Mouse (Mus musculus): ENCODE data around the gene Arhgef39.
A peak's percentile ranks its signal among the peaks of the same experiment; 100 is the strongest.
"Not testable (repeated sequence)": the region's sequence is repeated elsewhere in the genome, so short reads cannot be mapped to it uniquely, and the experiment has no call there.

The Arhgef39 gene

DNA sequence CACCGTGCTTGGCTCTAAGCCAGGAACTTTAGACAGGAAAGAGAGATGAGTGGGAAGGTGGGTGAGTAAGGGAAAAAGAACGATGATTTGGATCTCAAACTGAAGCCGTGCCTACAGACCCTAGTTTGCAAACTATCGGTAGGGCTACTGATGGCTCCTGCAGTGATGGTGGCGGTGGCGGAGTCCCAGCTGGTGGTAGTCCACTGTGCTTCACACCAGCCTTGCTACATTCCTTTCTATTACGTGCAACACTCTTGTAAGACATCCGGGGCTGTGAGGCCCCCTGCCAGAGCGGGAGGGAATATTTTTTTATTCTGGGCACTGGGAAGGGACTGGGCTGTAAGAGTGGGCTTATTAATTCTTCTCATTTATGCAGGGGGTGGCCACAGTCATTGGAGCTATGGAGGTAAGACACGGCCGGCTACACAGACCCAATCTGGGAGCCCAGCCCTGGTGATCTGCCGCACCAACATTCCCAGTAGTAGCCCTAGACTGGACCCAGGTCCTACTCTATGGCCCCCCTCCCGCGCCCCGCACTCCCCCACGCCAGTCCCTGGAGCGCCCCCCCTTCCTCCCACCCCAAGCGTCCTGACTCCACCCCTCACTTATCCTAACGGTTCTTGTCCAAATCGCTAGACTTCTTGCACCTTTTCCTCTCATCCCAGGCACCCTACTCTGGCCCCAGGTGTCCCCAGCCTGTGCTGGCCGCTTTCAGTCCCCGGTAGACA lies 8.6 kb upstream of the Arhgef39 start:
- no peak for DNase-seq (ENCODE audit: low spot score)

DNA sequence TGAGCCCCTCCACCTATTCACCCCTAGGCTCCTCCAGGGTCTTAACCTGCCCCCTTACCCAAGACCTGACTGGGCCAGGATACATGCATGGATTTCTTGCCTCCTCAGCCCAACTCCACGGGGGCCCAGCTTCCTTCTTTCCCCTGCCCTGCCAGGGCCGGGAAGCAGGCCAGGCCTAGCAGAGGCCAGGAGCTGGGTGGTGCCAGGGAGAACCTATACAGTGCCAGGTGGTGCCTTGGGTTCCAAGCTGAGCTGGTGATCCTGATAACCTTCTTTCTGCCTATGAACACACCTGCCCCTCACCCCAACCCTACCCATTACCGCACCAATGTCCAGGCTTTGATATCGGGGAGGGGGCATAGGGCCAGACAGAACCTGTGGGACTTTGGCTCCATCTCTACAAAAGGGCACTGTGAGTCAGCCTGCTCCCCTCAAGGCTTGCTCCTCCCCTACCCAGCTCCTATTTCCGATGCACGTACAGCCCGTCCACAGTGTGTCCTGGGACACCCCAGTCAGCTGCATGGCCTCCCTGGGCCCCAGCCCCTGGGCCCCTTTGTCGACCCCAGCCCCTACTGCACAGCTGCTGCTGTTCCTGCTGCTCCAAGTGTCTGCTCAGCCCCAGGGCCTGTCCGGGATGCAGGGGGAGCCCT lies 7.2 kb upstream of the Arhgef39 start, which contains the start of gene Car9:
Gene Car9 (plus strand): TSS at position 431 of the 650 bp plus-strand sequence.
- no peak for DNase-seq (ENCODE audit: low spot score)

DNA sequence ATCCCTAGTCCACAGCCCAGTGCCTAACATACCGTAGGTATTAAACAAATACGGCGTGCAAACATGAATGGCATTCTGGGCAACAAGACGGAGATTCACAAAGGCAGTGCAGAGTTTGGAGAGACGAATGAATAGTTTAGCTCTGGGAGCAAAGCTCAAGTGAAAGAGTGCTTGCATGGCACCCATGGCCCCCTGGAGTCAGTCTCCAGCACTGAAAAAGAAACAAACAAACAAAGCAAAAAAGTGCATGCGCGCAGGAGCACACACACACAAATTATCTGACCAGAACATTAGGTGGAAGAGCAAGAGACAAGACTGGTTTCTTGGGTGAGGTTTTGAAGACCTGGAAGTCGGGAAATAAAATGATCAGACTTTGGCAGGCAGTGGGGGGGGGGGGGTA lies 6.6 kb upstream of the Arhgef39 start:
- DNase-seq (ENCODE audit: low spot score) = no peak

DNA sequence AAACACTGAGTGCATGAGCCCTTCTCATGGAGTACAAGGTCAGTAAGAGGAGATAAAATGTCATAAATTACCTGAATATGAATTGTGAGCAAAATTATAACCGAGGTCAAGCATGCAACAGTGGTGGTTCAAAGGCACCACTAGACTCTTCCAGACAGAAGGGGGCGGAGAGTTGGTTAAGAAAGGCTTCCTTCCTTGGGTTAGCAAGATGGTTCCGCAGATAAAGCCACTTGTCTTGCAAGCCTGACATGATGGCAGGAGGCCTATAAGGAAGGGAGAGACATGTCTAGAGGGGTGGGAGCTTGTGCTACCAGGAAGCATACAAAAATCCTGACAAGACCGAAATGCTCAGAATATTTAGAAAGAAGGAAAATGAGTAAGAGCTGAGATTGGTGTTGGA lies 4.8 kb upstream of the Arhgef39 start:
- no peak for DNase-seq (ENCODE audit: low spot score)

DNA sequence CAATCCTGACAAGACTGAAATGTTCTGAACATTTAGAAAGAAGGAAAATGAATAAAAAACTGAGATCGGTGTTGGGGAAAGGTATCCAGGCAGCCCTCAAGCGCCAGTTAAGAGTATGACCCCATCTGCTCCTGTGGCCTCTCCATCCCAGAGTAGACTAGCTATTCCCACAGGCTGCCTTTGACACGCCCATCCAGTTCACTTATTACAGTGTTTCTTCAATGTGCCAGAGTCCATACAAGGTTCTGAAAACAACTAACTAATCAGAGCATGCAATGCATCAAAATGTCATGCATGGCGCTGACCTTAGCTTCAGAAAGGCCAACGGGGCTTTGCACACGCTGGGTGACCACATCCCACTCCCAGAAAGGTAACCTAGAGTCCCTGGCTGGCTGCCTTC lies 4.0 kb upstream of the Arhgef39 start:
- DNase-seq (ENCODE audit: low spot score) = no peak

DNA sequence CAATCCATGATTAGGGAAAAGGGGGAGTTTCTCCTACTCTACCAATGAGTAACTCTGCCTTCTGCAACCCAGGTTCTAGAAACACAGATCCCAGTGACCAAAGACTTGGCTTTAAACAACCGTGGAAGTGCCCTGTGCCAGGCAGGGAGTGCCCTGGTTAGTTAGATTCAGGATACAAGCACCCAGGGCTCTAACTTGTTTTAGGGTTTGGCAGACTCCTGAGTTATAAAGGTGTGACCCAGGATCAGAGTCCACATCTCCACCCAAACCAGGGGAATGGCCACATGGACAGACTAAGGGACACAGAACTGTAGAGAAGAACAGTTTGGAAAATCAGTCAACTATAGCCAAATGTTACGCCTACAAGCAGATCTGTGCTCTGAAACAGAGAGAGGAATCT lies 3.5 kb upstream of the Arhgef39 start:
- no peak for DNase-seq (ENCODE audit: low spot score)

DNA sequence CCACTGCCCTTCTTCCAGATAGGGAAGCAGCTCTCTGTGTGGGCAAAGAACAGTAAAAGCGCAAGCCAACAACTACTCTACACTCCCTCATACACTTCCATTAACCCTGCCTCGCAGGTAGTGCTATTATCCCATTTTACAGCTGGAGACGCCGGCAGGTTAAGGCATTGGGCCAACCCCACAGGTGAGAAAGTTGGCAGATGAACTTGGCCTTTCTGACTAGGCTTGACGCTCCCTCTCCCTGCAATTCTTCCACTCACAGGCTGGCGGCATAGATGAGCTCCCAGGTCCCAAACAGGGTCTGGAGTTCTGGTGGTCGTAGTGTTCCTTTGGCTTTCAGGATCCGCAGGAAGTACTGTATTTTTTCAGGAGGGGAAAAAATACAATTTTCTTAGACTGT lies 512 bp downstream of the Arhgef39 start:
- no peak for DNase-seq (ENCODE audit: low spot score)

DNA sequence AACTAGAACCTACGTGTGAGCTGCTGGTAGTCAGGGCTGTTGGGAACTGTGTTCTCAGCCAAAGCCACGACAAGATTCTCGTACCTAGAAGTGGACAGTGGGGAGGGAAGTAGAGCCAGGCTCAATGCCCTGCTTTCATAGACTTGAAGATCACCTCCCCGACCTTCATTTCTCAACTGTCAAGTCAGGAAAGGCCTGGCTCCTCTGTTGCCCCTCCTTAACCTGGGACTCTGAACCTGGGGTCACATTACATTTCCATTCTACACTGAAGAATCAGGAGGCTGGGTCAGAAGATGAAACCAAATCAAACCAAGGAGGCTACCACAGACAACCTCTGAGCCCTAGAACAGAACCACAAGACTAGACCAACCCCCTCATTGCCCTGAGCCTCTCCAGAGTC lies 1.5 kb downstream of the Arhgef39 start:
- no peak for DNase-seq (ENCODE audit: low spot score)

DNA sequence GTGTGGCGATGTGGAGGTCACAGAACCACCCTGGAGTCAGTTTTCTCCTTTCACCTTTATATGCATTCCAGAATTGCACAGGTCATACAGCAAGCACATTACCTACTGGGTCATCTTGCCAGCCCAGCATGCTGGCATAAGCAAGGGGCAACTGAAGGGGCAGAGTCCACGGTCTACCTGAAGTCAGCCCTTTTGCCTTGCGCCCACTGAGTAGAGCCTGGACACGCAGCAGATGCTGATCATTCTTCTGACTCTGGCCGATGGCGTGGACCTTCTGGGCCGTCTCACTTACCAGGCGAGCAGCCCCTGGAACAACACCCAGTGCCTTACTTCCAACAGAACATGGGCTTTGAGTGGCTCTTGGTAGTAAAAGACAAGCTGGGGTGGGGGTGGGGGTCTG lies 2.1 kb downstream of the Arhgef39 start:
- DNase-seq (ENCODE audit: low spot score) = no peak

DNA sequence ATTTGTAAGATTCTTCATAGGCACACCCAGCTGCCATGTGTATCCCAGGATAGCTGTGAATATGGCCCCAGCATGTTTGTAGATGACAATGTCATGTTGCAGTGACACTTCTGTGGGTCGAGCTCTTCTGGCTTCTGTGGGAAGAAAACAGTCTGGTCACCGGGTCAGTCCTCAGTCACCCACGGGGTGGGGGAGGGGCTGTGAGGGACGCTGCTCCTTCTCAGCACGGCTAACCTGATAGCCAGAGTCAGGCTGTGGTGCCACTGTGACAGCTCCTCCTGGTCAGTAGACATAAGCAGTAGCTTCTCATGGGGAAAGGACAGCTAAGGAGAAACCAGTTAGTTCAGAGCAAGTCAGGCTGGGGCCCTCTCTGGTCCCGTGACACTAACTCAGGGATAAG lies 2.9 kb downstream of the Arhgef39 start:
- DNase-seq (ENCODE audit: low spot score) = no peak

DNA sequence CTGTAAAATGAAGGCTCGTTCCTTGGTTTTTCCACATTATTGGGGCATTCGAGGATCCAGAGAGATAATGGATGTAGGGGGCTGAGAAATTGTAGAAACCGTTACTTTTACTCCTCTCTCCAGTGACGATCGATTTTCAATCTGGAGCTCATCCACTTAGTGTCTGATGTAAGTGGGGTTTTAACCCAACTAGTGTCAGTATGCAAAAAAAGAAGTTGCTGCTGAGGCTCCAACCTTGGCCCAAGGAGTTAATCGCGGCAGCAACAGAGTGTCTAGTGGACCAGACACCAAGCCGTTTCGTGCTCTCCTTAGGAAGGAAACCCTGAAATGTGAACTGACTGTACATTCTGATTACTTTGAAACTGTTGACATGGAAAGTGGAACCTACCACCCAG lies 5.7 kb downstream of the Arhgef39 start:
- DNase-seq (ENCODE audit: low spot score) = no peak

DNA sequence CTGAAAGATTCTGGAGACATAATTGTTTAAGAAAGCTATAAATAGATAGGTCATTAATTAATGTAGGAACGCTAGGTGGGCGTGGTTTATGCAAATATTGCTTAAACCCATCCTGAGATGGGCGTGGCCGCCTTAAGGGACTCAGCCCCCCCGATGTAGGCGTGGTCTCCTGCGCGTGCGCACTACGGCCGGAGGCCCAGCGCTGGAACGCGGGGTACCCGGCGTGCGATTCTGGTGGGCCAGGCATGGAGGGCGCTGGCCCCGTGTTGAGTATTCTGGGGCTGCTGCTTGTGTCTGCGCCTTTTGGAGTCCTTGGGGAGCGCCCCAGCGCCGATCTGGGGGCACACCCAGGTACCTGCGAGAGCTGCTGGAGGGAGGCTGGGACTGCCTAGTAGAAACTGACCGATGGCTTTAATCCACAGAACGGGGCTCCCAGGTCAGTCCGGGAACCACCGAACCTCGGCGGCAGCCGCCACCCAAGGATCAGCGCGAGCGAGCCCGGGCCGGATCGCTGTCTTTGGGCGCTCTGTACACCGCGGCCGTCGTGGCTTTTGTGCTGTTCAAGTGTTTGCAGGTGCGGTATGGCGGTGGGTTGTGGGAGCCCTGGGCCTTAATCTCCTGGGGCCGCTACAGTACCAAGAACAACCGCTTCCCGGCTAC lies 6.2 kb downstream of the Arhgef39 start:
- peak; percentile 95 for DNase-seq (ENCODE audit: low spot score)

DNA sequence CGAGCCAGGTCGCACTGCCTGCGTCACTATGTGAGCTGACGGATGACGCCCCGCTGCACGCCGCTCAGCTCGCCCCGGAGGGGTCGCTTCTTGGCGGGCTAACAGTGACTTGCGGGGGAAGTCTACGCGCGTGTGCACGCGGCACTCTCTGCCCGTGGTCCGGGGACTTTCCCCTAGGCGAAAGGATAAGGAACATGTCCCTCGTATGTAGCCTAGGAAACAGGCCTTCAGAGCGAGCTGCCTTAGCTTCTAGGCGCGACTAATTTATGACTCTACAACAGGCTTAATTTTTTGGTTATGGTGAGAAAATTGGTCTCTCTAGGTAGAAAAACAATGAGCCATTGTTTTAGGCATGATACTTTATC lies 6.7 kb downstream of the Arhgef39 start, which contains the start of gene Ccdc107:
Gene Ccdc107 (plus strand): TSS at position 80 of the 365 bp plus-strand sequence.
- peak; percentile 96 for DNase-seq (ENCODE audit: low spot score)

DNA sequence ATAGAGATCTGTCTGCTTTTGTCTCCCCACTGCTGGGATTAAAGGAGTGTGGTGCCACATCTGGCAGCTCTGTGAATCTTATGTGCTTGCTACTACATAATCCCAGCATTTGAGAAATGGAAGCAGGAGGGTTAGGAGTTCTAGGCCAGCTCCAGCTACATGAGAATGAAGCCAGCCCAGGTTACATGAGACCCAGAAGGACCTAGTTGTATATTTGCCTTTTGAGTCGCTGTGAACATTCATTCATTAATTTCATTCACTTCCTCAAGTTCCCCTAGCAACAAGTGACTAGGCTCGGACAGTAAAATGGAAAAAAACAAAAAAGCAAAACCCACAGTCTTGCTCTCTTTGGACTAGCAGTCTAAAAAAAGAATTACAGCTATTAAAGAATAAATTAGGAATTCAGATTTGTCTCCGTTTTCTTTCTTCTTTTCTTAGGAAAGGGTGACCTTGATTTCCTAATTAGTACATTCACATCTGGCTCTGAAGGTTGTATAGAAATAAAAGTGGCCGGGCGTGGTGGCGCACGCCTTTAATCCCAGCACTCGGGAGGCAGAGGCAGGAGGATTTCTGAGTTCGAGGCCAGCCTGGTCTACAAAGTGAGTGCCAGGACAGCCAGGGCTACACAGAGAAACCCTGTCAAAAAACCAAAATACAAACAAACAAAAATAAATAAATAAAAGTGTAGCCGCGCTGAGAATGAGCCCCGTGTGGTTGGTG lies 7.2 kb downstream of the Arhgef39 start:
- no peak for DNase-seq (ENCODE audit: low spot score)

DNA sequence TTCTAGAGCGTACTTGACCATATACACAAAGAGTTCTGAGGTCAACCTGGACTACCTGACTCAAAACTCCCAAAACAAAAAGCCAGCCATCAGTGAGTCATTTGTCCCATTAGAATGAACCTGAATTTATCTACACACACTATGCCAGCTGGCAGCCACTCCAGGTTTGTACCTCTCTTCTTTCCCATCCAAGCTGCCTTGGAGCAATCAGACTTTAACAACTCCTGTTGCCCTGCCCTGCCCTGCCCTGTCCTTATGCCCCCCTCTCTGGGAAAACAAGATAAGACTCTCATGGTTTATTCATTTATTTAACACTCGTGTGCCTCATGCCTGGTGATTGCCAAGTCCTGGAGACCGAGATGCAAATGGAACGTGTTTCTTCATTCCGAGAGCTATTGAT lies 8.7 kb downstream of the Arhgef39 start:
- DNase-seq (ENCODE audit: low spot score) = no peak

DNA sequence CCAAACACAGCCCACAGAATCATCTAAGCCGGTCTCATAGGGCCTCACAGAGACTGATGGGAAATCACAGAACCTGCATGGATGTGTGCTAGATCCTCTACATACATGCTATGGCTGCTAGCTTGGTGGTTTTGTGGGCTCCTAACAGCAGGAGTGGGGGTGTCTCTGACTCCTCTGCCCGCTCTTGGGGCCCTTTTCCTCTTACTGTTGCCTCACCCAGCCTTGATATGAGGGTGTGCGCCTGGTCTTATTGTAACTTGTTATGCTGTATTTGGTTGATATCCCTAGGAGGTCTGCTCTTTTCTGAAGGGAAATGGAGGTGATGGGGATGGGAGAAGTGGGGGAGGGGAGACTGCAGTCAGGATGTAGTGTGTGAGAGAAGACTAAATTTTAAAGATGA lies 9.9 kb downstream of the Arhgef39 start:
- DNase-seq (ENCODE audit: low spot score) = no peak

DNA sequence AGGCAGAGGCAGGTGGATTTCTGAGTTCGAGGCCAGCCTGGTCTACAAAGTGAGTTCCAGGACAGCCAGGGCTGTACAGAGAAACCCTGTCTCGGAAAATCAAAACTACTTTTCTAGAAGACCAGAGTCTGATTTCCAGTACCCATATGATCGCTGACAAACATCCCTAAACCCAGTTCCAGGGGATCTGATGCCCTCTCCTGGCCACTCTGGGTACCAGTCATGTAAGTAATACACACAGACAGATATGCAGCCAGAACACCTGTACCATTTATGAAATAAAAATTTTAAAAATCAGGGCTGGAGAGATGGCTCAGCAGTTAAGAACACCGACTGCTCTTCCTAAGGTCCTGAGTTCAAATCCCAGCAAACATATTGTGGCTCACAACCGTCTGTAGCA lies 13.8 kb downstream of the Arhgef39 start:
- DNase-seq (ENCODE audit: low spot score) = not testable (repeated sequence)

DNA sequence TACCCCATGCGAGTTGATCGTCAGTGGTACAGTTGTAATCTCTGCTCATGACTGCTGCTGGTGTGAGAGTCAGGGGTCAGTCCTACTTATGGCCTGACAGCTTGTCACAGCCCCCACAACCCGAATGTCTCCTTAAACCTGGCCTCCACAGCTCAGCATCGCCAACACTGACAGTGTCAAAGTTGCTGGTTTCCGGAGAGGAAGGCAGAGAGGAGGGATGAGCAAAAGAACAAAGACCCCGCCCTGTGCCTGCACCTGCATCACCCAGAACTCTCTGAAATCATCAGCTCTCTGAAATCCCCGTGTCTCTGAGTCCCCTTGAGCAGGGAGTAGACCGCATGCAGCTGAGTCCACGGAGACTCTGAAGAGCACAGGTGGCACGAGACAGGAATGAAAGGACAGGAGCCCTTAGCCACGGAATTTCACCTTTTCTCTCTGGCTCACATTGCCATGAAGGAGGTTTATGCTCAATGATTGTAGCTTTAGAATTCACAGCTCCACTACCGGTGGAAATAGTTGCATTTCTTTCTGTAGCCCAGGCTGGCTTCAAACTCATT lies 15.9 kb downstream of the Arhgef39 start, which contains the start of gene Sit1:
Gene Sit1 (minus strand): TSS at position 200 of the 557 bp plus-strand sequence.
- no peak for DNase-seq (ENCODE audit: low spot score)

DNA sequence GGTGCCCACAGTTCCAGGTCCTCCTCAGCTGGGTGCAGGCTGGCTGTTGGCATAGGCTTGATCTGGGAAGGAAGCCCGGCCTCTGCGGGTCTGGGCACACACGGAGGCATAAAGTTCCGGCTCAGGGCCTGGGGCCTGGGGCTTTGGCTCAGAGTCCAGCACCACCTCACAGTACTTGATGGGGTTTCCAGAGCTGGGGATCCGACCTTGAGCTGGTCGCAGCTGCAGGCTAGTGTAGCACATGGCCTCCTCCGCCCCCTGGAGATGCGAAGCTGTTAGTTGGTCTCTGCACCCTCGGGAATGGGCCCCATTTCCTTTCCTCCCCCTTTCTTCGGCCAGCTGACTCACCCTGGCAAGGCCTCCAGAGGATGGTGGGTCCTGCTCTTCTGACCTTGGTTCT lies 16.9 kb downstream of the Arhgef39 start:
- no peak for DNase-seq (ENCODE audit: low spot score)

DNA sequence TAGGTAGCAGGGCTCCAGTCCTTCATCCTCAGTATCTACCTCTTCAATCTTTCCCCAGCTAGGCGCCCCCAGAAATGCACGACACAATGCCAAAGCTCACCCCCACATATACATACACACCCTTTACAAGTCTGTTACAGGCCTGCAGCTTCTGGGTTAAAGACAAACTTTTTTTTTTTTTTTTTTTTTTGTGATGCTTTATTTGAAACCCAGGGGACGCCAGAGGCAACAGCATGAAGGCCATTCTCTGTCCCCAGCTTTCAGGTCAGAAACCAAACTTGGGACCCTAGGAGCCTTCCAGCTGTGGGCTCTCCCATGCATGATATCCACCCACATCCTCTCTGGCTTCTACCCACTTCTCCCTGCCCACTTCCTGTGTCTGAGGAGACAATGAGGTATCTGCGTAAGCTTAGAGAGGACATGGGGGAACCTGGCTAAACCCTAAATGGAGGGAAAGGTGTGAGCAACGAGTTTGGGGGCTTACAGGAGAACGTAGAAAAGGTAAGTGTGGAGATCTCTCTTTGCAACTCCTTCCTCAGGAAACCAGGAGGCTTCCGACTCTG lies 17.5 kb downstream of the Arhgef39 start:
- DNase-seq (ENCODE audit: low spot score) = no peak

DNA sequence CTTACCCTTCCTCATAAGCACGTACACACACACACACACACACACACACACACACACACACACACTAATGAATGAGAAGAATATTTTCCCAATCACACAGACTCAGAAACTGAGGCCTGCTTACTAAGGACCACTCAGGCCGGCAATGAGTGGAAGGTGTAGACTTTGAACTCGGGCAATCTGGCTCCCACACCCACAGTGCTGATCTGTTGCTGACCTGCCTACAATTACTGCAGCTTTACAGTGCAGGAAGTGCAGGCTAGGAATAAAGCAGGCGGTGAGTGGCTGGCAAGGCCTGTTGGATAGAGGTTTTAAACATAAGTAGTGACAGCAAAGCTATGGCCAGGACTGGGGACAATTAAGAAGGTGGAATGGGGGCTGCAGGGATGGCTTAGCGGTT lies 18.5 kb downstream of the Arhgef39 start:
- DNase-seq (ENCODE audit: low spot score) = no peak

Data from testis, postnatal 14 days (tissue).